Mouse (Mus musculus) erythroblast, embryonic 14.5 days (primary cell): ENCODE measurements around the gene Ube4b. TPM values are rescaled to one million over a fixed set of nuclear protein-coding genes. Genes with fewer than 3 reads are reported as not detected.

ENCODE experiments used
- H3K27me3 ChIP-seq: 2 replicates; pipeline ENCODE4 v1.6.1; 2012; ENCODE audit warnings: inconsistent platforms; ENCODE audit not compliant: control insufficient read depth
- H3K36me3 ChIP-seq: 2 replicates; pipeline ENCODE4 v1.6.1; 2012; ENCODE audit warnings: mild to moderate bottlenecking, inconsistent platforms; ENCODE audit not compliant: control insufficient read depth
- H3K4me1 ChIP-seq: 2 replicates; pipeline ENCODE4 v1.6.1; 2012; ENCODE audit warnings: inconsistent platforms; ENCODE audit not compliant: control insufficient read depth
- H3K4me3 ChIP-seq: replicated peaks from 2 replicates; pipeline ENCODE3; 2012; ENCODE audit warnings: moderate library complexity, mild to moderate bottlenecking, inconsistent platforms
- H3K9me3 ChIP-seq: 2 replicates; pipeline ENCODE4 v1.6.1; 2012; ENCODE audit warnings: low read length, inconsistent platforms, mixed read lengths; ENCODE audit not compliant: control insufficient read depth
- GATA1 ChIP-seq: IDR thresholded peaks from 2 replicates; pipeline ENCODE4 v1.6.1; 2012; ENCODE audit warnings: low read length, inconsistent platforms, mixed read lengths
- TAL1 ChIP-seq: IDR thresholded peaks from 3 replicates; pipeline ENCODE4 v1.6.1; 2012; ENCODE audit warnings: low read length, inconsistent platforms, mixed read lengths
- polyA plus RNA-seq: library from polyadenylated mRNA; stranded (reverse); fragments of >175 nt; gene quantifications from 2 replicates; pipeline ENCODE4 v1.2.3, GENCODE M21; 2012

Gene Ube4b
- polyA plus RNA-seq, 1 experiment, result 14.2 TPM

DNA sequence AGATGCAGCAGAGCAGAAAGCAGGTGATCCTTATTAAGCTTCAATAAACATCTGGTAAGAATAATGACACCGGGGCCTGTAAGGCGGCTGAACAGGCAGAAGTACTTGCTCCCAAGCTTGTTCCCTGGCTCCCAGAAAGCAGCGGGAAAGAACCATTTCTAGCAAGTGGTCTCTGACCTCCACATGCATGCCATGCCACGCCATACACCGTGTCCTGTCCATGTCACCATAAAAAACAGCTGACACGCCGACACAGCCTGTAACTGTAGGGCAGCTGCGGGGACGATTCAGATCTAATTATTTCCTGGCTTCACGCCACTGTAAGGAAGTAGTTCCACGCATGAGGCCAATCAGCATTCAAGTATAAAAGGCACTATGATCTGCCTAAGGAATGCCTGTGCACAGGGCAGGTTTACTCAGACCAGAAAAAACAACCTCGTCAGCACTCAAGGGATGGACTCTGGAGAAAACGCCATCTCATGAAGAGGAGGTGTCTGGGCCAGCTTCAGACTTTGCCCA, 10.8 kb downstream of the Ube4b start:
- no peak for TF ChIP-seq GATA1
- no peak for TF ChIP-seq TAL1
- no peak overlapping the region for H3K4me3 ChIP-seq
- H3K4me1 ChIP-seq, result peaks cover 20% of the 10 kb centered on the region
- peaks cover 3% of the 10 kb centered on the region for H3K9me3 ChIP-seq
- H3K36me3 ChIP-seq, result peaks cover 29% of the 10 kb centered on the region
- no peaks in the 10 kb centered on the region for H3K27me3 ChIP-seq

DNA sequence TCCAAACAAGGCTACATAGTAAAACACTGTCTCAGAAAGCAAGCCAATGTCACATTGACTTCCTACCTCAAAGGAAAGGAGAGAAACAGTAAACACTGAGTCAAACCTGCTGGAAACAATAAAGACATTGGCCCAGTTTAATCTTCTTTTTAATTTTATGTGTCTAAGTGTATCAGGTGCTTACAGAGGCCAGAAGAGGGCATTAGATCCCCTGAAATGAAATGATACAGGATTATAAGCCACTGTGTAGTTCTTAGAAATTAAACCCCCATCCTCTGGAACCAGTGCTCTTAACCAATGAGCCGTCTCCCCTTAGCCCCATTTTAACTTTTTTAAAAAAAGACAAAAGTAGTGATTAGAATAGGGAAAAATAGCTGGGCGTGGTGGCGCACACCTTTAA, 12.3 kb downstream of the Ube4b start:
- Histone ChIP-seq H3K9me3 (peaks cover 1% of the 10 kb centered on the region), H3K27me3 (no peaks in the 10 kb centered on the region), H3K4me1 (peaks cover 21% of the 10 kb centered on the region), H3K4me3 (no peak overlapping the region), H3K36me3 (peaks cover 28% of the 10 kb centered on the region)
- TF ChIP-seq GATA1, result no peak
- no peak for TF ChIP-seq TAL1

DNA sequence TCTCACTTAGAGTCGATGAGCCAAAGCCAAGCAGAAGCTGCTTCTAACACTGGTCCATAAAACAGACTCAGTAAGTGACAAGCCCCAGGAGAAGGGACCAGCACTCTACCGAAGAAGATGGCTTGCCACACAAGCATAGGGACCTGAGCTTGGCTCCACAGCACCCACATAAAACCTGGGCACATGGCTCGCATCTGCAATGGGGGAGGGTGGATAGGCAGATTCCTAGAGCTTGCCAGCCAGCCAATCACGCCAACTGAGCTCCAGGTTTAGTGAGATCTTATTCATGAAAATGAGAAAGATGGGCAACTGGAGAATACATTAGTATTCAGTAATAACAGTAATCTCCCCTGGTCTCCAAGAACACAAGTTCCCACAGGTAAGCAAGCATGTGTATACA, 16.8 kb downstream of the Ube4b start:
- no peaks in the 10 kb centered on the region for H3K9me3 ChIP-seq
- peaks cover 34% of the 10 kb centered on the region for H3K36me3 ChIP-seq
- TF ChIP-seq TAL1 (no peak), GATA1 (no peak)
- no peak overlapping the region for H3K4me3 ChIP-seq
- no peaks in the 10 kb centered on the region for H3K27me3 ChIP-seq
- peaks cover 27% of the 10 kb centered on the region for H3K4me1 ChIP-seq

DNA sequence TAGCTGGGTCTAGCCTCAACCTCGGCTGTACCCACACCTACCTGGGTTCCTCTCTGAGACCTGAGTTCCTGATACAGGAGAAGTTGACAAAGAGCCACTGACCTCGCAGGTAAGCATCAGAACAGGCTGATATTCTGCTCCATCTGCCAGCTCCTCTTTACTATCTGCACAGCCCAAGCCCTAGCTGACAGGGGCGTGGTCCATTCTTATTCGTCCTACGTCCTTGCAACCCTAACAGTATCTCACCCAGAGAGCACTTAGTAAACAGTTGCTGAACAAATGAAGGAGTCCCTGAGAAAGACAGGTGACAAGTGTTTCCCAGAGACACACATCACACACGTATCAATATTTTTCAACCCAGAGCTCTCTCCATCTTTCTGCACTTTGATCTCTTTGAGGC, 18.2 kb downstream of the Ube4b start:
- H3K9me3 ChIP-seq, result no peaks in the 10 kb centered on the region
- H3K4me1 ChIP-seq, result peaks cover 36% of the 10 kb centered on the region
- TF ChIP-seq GATA1 (no peak), TAL1 (no peak)
- no peaks in the 10 kb centered on the region for H3K27me3 ChIP-seq
- H3K36me3 ChIP-seq, result peaks cover 37% of the 10 kb centered on the region
- no peak overlapping the region for H3K4me3 ChIP-seq

DNA sequence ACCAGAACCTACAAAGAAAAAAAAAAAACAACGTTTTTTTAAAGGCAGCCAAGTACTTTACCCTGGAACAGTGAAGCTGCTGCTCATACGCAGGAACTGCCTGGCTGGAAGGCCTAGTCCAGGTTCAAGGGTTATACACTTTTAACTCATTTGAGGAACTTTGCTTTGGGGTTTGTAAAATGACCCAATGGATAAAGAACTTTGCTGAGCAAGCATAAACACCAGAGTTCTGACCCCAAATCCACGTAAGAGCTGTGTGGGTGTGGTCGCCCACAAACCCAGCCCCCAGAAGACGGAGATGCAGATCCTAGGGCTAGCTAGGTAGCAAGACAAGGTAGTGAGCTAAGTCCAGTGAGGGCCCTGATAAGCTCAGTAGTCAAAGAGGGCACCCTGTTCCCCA, 19.1 kb downstream of the Ube4b start:
- H3K36me3 ChIP-seq, result peaks cover 33% of the 10 kb centered on the region

DNA sequence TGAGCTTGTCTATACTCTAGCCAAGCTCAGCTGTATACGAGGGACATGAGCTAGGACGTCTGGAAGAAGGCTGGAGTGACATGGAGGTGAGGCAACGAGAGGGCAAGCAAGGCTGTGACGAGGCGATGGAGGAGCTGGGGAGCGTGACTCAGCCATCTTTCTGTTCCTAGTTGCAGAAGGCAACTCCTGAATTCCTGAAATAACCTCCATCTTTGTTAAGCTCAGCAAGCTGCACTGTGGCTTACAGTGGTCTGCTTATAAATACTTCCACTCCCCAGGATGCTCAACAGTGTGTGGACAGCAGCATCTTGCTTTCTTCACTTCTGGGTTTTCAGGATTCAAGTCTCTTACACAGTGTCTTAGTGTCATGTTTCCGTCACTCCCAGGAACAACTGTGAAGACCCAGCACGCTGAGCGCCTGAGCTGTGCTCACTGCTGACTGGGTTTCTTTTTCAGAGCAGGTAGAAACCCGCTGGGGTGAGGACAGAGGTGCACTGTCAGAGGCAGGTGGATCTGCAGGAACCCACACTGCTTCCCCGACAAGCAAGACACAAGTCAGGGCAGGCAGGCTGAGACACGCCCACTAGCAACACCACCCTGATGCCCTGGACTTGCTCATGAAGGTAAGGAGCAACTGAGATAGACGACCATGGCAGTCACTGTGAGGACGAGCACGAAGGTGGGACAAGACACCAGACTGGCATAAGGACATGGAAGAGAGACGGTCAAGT, 20.7 kb downstream of the Ube4b start:
- Histone ChIP-seq H3K36me3 (peaks cover 32% of the 10 kb centered on the region), H3K4me1 (peaks cover 39% of the 10 kb centered on the region), H3K27me3 (no peaks in the 10 kb centered on the region), H3K4me3 (no peak overlapping the region), H3K9me3 (no peaks in the 10 kb centered on the region)
- no peak for TF ChIP-seq GATA1
- no peak for TF ChIP-seq TAL1

More for the DNA sequence above, 19.1 kb downstream of the Ube4b start:
- no peak overlapping the region for H3K4me3 ChIP-seq
- H3K9me3 ChIP-seq, result no peaks in the 10 kb centered on the region
- peaks cover 36% of the 10 kb centered on the region for H3K4me1 ChIP-seq
- no peaks in the 10 kb centered on the region for H3K27me3 ChIP-seq
- TF ChIP-seq GATA1 (no peak), TAL1 (no peak)

DNA sequence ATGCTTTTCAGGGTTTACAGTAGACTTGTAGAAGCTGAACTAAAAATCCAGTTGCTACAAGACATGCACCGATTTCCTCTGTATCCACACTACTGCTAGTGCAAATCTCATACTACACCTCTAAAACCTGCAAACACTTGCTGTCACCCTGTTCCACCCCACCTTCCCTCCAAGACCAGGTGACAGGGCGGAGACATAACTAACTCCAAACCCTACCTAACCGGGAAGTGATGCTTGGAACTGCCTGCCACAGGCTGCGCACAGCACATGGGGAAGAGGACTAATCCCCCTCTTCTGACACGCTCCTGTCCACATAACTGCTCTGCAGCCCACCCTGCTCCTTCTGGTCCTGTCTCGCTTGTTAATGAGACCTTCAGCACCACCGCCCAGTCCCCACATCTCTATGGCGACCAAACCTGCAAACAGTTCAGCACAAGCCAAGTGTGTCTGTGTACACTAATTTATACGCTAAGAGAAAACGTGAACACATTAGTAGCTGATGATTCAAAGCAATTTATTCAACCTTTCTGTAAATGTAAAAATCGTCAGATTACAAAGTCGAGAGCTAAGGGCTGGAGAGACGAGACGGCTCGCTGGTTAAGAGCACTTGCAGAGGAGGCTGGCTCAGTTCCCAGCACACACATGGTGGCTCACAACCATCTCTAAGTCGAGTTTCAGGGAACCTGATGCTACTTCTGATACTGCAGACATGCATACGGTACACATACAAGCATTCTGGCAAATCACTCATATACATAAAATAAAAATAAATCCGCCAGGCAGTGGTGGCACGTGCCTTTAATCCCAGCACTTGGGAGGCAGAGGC, 21.7 kb downstream of the Ube4b start:
- peaks cover 41% of the 10 kb centered on the region for H3K4me1 ChIP-seq
- H3K36me3 ChIP-seq, result peaks cover 28% of the 10 kb centered on the region
- no peak for TF ChIP-seq TAL1
- TF ChIP-seq GATA1, result no peak

DNA sequence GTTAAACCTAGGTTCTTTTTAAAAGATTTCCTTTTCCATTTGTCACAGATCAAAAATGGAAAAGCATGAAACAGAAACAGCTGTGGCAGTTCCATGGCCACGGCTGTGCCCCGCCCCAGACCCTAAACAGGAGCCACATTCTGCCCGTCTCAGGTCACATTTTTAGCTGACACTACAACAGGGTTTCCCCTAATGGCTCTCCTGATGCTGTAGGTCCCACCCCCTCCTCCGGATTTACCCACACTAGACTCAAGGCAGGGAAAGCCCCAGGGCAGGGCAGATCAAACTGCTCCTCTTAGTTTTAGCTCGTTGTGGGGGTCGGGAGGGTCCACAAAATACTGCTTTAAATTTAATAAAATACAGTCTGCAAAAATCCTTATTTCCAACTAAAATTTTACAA, 23.5 kb downstream of the Ube4b start:
- no peaks in the 10 kb centered on the region for H3K27me3 ChIP-seq

More for the DNA sequence above, 21.7 kb downstream of the Ube4b start:
- Histone ChIP-seq H3K9me3 (no peaks in the 10 kb centered on the region), H3K27me3 (no peaks in the 10 kb centered on the region), H3K4me3 (no peak overlapping the region)

DNA sequence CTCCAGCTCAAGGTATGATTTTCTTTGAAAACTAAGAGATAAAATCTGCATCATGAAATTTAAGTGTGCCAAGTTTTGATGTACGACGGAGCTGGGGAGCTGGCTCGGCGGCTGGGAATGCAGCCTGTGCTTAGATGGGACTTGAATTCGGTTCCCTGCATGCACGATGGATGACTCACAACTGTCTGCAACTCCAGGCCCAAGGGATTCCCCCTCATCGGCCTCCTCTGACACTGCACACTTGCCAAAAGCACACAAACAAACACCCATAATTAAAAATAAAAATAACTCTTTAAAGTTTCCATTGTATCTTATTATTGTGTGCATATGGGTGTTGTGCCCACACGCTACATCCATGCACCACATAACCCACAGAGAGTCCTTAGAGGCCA, 25.0 kb downstream of the Ube4b start:
- TF ChIP-seq TAL1, result no peak
- TF ChIP-seq GATA1, result no peak
- Histone ChIP-seq H3K27me3 (no peaks in the 10 kb centered on the region), H3K36me3 (peaks cover 43% of the 10 kb centered on the region), H3K4me1 (peaks cover 40% of the 10 kb centered on the region), H3K9me3 (no peaks in the 10 kb centered on the region), H3K4me3 (no peak overlapping the region)

More for the DNA sequence above, 23.5 kb downstream of the Ube4b start:
- no peaks in the 10 kb centered on the region for H3K9me3 ChIP-seq
- H3K4me3 ChIP-seq, result no peak overlapping the region
- TF ChIP-seq TAL1 (no peak), GATA1 (no peak)
- peaks cover 46% of the 10 kb centered on the region for H3K4me1 ChIP-seq
- peaks cover 33% of the 10 kb centered on the region for H3K36me3 ChIP-seq
